Mouse (Mus musculus) stomach, embryonic 16.5 days (tissue): ENCODE data around the gene Prkg1. TPM values are rescaled to one million over a fixed set of nuclear protein-coding genes. Genes with fewer than 3 reads are reported as not detected.

Experiments
- ATAC-seq: fragments of 200-750 bp; cut with Nextera tagmentation; 2 replicates; pipeline ENCODE4 v1.8.0; 2017; ENCODE audit warnings: moderate number of reproducible peaks, moderate TSS enrichment; ENCODE audit not compliant: insufficient read depth, low FRiP score
- H3K27ac ChIP-seq: fragments of 300-500 bp; sonication (generic); 2 replicates; pipeline ENCODE4 v1.5.1; 2014; ENCODE audit warnings: low read length
- H3K27me3 ChIP-seq: fragments of 300-500 bp; sonication (generic); 2 replicates; pipeline ENCODE4 v1.6.1; 2014; ENCODE audit warnings: low read length, control low read depth, mixed read lengths; ENCODE audit not compliant: control insufficient read depth, insufficient read depth
- H3K36me3 ChIP-seq: fragments of 300-500 bp; sonication (generic); 2 replicates; pipeline ENCODE4 v1.6.1; 2014; ENCODE audit warnings: low read length; ENCODE audit not compliant: control insufficient read depth, insufficient read depth
- H3K4me1 ChIP-seq: fragments of 300-500 bp; sonication (generic); 2 replicates; pipeline ENCODE4 v1.6.1; 2014; ENCODE audit warnings: low read length, control low read depth, mixed read lengths; ENCODE audit not compliant: control insufficient read depth, insufficient read depth
- H3K4me2 ChIP-seq: fragments of 300-500 bp; sonication (generic); 2 replicates; pipeline ENCODE4 v1.6.1; 2014; ENCODE audit warnings: low read depth, low read length, mixed read lengths
- H3K4me3 ChIP-seq: fragments of 300-500 bp; sonication (generic); replicated peaks from 2 replicates; pipeline ENCODE4 v1.5.1; 2014; ENCODE audit warnings: mild to moderate bottlenecking, low read length
- H3K9ac ChIP-seq: fragments of 300-500 bp; sonication (generic); 2 replicates; pipeline ENCODE4 v1.6.1; 2014; ENCODE audit warnings: low read length
- H3K9me3 ChIP-seq: fragments of 300-500 bp; sonication (generic); replicated peaks from 2 replicates; pipeline ENCODE4 v1.6.1; 2016; ENCODE audit warnings: low read length, control low read depth; ENCODE audit not compliant: control insufficient read depth
- WGBS: fragments of 180-500 bp; shearing (Covaris S2); extraction: QIAGEN DNeasy Blood & Tissue Kit; methylation state at CpG from one replicate; pipeline ENCODE4 v1.1.7; 2014; 5-methylcytosine and 5-hydroxymethylcytosine counted together
- polyA plus RNA-seq: library from polyadenylated mRNA; unstranded; fragments of >200 nt; fragmentation: Nextera tagmentation; extraction: Ambion mirVana; gene quantifications from 2 replicates; pipeline ENCODE4 v1.2.1, GENCODE M21; 2015

Gene Prkg1
- polyA plus RNA-seq, 1 experiment from 2014 or later = 11.5 TPM

DNA sequence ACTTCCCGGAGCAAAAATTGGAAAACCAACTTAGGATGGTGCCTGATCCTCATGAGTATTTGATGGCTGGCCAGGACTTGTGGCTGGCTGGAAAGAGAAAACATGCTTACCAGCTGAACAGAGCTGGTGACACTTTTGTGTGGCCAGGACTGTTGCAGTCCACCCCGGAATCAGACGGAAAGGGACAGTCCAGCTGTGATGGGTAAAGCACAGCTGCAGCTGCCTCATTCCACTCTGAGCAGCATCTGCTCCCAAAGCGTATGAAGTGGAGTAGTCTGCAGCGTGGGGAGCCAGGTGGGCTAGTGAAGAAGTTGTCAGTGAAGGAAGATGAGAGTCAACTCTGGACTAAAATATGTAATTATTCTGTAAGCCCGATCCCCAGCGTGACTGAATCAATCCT is 108.6 kb downstream of the Prkg1 start:
- no peak for ATAC-seq
- Histone ChIP-seq H3K36me3 (no peaks in the 10 kb centered on the region), H3K4me1 (no peaks in the 10 kb centered on the region), H3K27ac (peak overlapping the region; percentile 90), H3K4me2 (peak overlapping the region; percentile 23), H3K9me3 (no peaks in the 10 kb centered on the region), H3K9ac (peak overlapping the region; percentile 31; the same call in 1 of the 2 replicates), H3K4me3 (no peak overlapping the region; the same call in 1 of the 2 replicates), H3K27me3 (no peaks in the 10 kb centered on the region)
- 46% methylated on average over 7 of the region's 7 CpGs for WGBS

DNA sequence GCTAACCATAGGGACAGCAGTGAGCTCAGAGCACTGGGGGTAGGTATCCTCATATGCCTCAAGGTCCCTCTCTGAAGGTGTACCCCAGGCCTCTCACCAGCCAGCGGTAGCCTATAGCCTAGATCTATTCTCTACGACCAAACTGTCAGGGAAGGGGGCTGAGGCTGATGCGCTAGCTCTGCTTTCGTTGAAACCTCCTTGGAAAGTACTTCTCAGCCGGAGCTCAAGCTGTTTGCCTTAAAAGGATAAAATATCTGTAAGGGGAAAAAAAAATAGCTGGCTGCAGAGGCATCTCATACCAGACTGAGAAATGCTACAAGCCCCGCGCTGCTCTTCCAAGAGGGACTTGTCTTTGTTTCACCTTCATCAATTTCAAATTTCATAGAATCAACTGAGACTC is 109.0 kb downstream of the Prkg1 start:
- Histone ChIP-seq H3K4me2 (peak overlapping the region; percentile 23), H3K27ac (peak overlapping the region; percentile 90), H3K27me3 (no peaks in the 10 kb centered on the region), H3K9me3 (no peaks in the 10 kb centered on the region), H3K4me1 (no peaks in the 10 kb centered on the region), H3K36me3 (no peaks in the 10 kb centered on the region), H3K9ac (0 out of 2 replicates have a peak overlapping the region, but pooled peaks have one; percentile 31), H3K4me3 (no peak overlapping the region; the same call in 1 of the 2 replicates)
- WGBS = 43% methylated on average over 7 of the region's 7 CpGs
- ATAC-seq = no peak

DNA sequence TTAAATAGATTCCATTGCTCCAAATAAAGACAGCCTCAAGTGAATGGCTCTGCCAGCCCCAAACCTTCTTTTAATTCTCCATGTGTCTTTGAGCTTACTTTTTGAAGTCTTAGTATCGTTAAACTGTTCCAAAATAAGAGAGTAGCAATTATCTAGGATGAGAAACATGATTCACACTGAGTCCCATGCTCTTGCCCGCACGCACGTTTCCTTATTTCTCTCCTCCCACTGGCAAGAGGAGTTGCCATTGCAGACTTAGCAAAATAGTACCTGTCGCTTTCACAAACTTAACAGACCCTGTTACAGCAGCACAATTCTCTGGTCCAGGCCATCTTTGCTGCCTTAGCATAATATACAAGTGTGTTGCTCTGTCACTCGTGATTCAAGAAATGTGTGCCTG is 110.8 kb downstream of the Prkg1 start:
- Histone ChIP-seq H3K4me1 (no peaks in the 10 kb centered on the region), H3K27me3 (no peaks in the 10 kb centered on the region), H3K4me2 (no peak overlapping the region), H3K36me3 (no peaks in the 10 kb centered on the region), H3K4me3 (no peak overlapping the region), H3K9ac (no peak overlapping the region), H3K9me3 (no peaks in the 10 kb centered on the region), H3K27ac (no peak overlapping the region)
- WGBS = 85% methylated on average over 6 of the region's 6 CpGs
- no peak for ATAC-seq

DNA sequence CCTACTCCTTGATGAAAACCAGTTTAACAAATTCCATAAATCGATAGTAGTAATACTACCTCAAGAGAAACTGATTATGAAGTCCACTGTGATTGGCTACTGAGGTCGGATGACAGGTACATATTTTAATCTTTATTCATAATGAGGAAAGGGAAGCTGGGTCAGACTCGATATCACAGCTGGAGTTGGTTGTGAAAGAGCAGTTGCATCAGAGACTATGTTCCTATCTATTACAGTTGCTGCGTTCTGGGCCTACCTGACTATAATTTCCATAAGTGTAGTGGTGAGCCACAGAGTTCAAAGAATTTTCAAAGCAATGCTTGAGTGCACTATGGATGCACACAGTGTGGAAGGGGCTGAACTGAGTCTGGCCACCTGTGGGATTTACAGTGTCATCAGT is 114.4 kb downstream of the Prkg1 start:
- Histone ChIP-seq H3K27me3 (no peaks in the 10 kb centered on the region), H3K9me3 (no peaks in the 10 kb centered on the region), H3K4me1 (no peaks in the 10 kb centered on the region), H3K9ac (no peak overlapping the region), H3K36me3 (no peaks in the 10 kb centered on the region), H3K4me3 (no peak overlapping the region), H3K27ac (no peak overlapping the region), H3K4me2 (no peak overlapping the region)
- WGBS = 84% methylated on average over 4 of the region's 4 CpGs
- no peak for ATAC-seq

DNA sequence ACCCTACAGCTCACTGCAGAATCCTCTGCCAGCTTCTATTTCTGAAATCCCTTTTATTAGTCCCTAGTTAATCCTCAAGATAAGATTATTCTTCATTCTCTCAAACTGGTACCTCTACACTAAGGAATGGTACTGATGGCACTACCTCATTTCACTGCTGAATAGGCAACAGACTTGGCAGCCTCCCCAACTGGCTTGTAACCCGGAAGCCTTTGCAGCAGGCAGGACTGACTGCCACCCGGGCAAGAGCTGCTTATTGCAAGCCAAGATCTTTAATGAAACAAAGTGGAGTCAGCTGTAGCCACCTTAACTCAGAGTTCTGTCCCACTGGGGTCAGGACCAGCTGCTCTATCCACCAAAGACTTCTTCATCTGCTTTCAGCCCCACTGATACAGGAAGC is 117.3 kb downstream of the Prkg1 start:
- no peaks in the 10 kb centered on the region for H3K27me3 ChIP-seq
- no peaks in the 10 kb centered on the region for H3K36me3 ChIP-seq
- H3K4me1 ChIP-seq = no peaks in the 10 kb centered on the region
- H3K27ac ChIP-seq = no peak overlapping the region
- WGBS = 61% methylated on average over 2 of the region's 2 CpGs
- H3K9me3 ChIP-seq = no peaks in the 10 kb centered on the region
- no peak for ATAC-seq
- no peak overlapping the region for H3K4me3 ChIP-seq
- H3K4me2 ChIP-seq = no peak overlapping the region
- H3K9ac ChIP-seq = no peak overlapping the region

DNA sequence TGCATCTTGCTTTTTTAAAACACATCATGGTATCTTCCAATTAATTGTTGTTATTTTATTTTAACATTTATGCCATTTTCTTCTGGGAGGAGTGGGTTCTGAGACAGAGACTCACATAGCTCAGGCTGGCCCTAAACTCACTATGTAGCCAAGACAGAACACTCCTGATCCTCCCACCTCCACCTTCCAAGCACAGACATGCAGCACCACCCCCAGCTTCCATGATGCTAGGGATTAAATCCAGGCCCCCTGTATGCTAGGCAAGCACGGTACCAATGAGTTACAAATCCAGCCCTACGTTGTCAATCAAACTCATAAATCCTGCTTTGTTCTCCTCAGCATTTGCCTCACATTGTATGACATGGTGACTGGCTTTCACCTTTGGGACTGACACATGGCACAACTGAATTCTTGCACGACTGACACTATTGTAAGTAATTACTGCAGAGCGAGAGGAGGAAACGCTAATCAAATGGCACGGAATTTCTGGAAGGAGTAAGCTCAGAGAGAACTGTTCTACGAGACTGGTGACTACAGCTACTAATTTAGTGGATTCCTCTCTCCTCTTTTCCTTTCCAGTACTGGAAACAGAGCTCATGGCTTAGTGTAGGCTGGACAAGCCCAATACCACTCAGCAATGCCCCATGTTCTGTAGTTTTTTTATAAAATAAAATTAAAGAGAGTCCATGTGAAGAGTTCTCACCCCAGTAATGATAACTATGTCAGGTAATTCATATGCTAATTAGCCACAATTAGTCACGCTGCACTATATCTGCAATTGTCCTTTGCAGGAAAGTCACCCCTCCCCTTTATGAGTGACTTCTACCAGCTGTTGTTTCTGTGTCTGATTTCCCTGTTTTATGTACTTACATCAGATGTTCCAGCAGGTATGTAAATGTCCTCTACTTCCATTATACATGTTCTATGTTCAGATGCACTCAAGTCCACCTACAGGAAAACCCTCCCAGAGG is 133.6 kb downstream of the Prkg1 start:
- Histone ChIP-seq H3K4me3 (no peak overlapping the region), H3K27ac (no peak overlapping the region), H3K4me2 (no peak overlapping the region), H3K4me1 (no peaks in the 10 kb centered on the region; the same call in 1 of the 2 replicates), H3K9me3 (no peaks in the 10 kb centered on the region), H3K27me3 (no peaks in the 10 kb centered on the region), H3K36me3 (no peaks in the 10 kb centered on the region), H3K9ac (no peak overlapping the region)
- ATAC-seq = no peak
- 79% methylated on average over 8 of the region's 8 CpGs for WGBS

DNA sequence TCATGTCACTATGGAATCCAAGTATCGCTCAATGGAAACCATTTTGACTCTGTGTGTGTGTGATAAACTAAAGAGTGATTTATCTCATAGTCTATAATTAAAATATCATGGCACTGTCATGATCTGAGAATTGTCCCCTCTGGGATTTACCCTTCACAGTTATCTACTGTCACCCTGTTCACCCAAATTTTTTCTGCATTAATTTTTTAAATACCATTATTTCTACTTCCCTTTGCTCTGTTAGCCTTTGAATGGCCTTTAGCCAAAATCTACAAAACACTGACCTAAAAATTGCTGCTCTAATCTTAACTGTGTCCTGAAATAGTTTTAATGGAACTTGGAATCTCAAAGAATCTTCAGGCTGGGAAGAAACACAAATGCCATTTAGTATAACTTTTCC is 143.1 kb downstream of the Prkg1 start:
- no peak overlapping the region for H3K9ac ChIP-seq
- no peaks in the 10 kb centered on the region for H3K9me3 ChIP-seq
- H3K4me3 ChIP-seq = no peak overlapping the region
- 96% methylated on average over 1 of the region's 1 CpGs for whole genome bisulfite sequencing
- ATAC-seq = no peak
- H3K4me1 ChIP-seq = 0 out of 2 replicates have a peak, but pooled peaks cover 3% of the 10 kb centered on the region
- no peaks in the 10 kb centered on the region for H3K36me3 ChIP-seq
- no peak overlapping the region for H3K4me2 ChIP-seq
- no peaks in the 10 kb centered on the region for H3K27me3 ChIP-seq
- no peak overlapping the region for H3K27ac ChIP-seq

DNA sequence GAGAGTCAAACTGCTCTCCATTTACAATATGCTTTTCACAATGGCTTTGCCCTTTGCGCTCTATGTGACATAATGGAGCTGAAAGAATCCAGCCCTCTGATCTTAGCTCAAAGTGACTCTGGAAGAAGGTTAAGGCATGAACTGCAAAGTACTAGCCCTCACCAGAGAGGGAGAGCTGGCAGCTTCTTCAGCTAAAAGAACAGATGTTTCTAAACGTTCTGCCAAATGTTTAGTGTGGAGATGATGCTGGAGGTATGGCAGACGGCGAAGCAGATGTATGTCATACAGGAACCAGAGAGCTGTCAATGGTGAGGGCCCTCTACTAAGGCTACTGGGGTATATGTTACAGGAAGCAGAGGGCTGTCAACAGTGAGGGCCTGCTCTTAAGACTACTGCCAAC is 148.0 kb downstream of the Prkg1 start:
- no peak overlapping the region for H3K27ac ChIP-seq
- H3K36me3 ChIP-seq = no peaks in the 10 kb centered on the region
- no peaks in the 10 kb centered on the region for H3K9me3 ChIP-seq
- no peak overlapping the region for H3K9ac ChIP-seq
- ATAC-seq = no peak
- no peak overlapping the region for H3K4me2 ChIP-seq
- no peak overlapping the region for H3K4me3 ChIP-seq
- WGBS = 58% methylated on average over 4 of the region's 4 CpGs
- H3K4me1 ChIP-seq = 0 out of 2 replicates have a peak, but pooled peaks cover 3% of the 10 kb centered on the region
- H3K27me3 ChIP-seq = no peaks in the 10 kb centered on the region

DNA sequence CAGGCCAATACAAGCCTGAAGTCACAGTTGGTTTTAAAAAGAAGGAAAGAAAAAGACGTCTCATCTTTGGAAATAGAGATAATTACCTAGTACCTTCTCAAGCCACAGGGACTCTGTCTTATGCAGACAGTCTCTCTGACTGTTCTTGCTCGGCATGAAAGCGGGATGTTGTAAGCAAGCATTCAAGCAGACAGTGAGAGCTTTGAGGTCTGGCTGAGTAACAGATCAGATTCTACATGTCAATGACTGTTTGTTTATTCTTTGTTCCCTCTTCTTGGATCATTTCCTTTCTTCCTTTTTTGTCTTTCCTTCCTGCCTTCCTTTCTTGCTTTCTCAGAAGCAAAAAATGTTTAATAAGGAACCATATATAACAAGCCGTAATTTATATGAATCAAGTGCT is 148.7 kb downstream of the Prkg1 start:
- no peaks in the 10 kb centered on the region for H3K9me3 ChIP-seq
- H3K4me3 ChIP-seq = no peak overlapping the region
- H3K4me1 ChIP-seq = 0 out of 2 replicates have a peak, but pooled peaks cover 3% of the 10 kb centered on the region
- WGBS = 59% methylated on average over 4 of the region's 4 CpGs
- H3K4me2 ChIP-seq = no peak overlapping the region
- H3K36me3 ChIP-seq = no peaks in the 10 kb centered on the region
- no peak for ATAC-seq
- no peak overlapping the region for H3K9ac ChIP-seq
- H3K27ac ChIP-seq = no peak overlapping the region
- H3K27me3 ChIP-seq = no peaks in the 10 kb centered on the region
